Mouse (Mus musculus) testis, postnatal 10 days (tissue): ENCODE results near the gene Uspl1.
A peak's percentile ranks its signal among the peaks of the same experiment; 100 is the strongest.

Experiments
- DNase-seq: peaks from one replicate; pipeline ENCODE4 v3.0.0; 2021; ENCODE audit warnings: low spot score

The Uspl1 gene

DNA sequence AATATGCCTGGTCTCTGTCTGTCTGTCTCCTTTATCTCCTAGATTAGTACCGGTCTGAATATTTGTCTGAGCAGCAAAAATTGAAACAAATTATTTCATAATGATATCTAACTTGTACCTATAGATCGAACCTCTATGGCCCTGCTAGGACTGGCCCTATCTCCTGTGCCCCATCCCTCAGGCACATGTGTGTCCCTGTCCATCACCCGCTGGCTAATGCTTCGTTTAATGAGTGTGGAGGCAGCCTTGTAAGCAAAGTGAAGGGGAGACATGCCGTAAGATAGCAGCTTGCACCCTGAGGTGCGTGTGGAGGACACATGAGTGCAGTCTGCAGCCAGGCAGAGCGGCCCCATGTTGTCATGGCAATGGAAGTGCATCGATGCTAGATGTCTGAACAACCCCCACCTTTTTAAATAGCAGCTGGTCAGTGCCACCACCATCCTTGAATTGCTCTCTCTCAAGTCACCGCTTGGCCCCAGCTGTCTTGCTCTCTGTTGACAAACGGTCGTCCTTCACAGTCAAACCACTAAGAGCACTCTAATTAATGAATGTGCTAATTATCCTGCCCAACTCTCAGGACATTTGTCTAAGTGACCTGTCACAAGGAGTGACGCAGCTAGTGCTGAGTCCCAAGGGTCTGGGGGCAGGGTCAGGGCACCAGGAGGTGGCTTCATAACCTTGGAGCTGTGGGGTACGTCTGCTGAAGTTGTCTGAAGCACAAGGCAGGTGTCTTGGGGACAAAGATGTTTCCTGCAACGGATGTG, 73.5 kb downstream of the Uspl1 start:
- no peak for DNase-seq

DNA sequence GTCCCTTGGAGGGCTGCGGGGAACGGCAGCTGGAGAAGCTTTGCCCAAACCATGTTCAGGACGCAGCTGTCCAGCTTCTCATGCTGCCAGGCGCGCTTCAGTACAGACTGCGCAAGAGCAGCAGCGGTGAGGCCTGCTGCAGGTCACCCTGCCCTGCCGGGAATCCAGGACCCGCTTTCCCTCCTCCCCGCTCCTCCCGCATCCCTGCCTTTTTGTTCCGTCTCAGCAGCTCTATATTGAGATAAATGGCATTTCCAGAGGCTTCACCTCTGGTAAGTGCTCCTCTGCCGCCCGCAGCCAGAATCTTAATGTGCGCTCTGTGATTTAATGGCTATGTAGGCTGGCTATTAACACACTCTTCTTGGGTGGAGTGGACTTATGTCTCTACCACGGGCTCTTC, 74.9 kb downstream of the Uspl1 start:
- no peak for DNase-seq

GRCm38 (mm10) chr5:149261449-149261848, 77.3 kb downstream of the Uspl1 start:
- no peak for DNase-seq

DNA sequence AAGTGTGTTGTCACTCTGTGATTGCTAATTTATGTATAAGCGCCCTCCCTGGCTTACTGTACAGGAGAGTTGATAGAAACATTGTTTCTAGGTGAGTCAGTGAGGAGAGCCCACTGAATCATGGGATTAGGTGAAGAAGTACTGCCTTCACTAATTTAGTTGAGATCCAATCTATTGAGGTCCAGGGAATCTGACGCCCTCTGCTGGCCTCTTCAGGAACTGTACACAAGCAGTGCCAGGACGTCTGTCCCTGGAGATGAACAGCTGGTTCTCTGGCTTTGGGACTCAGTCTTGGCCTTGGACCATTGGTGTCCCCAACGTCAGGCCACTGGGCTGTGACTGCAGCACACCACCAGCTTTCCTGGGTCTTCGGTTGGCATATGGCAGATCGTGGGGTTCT, 77.7 kb downstream of the Uspl1 start:
- peak; percentile 68 for DNase-seq

DNA sequence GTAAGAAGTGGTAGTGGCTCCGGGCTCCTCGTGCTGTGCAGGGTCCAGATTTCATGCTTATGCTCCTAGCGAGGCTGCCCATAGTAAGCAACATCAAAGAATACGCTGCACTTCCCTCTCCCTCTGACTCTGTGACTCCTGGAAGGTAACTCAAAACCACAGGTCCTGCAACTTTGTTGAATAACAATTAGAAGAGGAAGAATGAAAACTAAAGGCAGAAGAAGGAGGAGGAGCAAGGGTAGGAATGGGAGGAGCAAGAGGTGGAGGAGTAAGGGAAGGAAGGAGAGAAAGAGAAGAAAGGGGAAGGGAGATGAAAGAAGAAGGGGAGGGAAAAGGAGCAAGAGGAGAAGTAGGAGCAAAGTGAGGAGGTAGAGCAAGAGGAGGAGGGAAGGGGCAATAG, 80.3 kb downstream of the Uspl1 start, which contains the start of gene Alox5ap:
Gene Alox5ap (plus strand): TSS at position 363 of the 400 bp plus-strand sequence.
- no peak for DNase-seq

- DNase-seq: no peak
Observed at GRCm38 (mm10) chr5:149264878-149265279, 80.7 kb downstream of the Uspl1 start.
